In the genomic region with DNA sequence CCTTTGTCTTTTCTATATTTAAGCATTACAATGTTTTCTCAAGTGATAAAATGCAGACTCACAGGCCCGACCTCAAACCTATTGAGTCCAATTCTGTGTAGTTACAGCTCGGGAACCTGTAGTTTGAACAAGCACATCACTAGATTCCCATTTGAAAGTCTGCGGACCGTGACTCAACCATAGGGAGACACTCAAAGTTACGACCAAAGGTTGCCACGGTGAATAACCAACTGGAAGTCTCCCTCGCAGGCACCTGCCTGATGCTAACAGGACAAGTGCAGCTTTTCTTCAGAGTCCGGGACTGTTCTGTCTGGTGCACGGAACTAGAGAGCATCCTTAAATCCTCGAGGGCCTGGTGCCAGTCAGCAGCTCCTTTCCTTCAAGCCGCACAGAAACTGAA, we compare ENCODE assay signal across 18 mouse cellular contexts. TPM values are rescaled to one million over a fixed set of nuclear protein-coding genes. Genes with fewer than 3 reads are reported as not detected.
"Had no signal": no experiment of that assay in that cellular context is flagged by ENCODE, and none has a peak within 500 bp of the region (broad histone marks: within the 10 kb centered on the region; RNA-seq: fewer than 3 reads in every experiment).

No protein-coding gene starts in this region.

- H3K9me3 ChIP-seq: limb, embryonic 15.5 days; liver, embryonic 13.5 days; lung, embryonic 15.5 days; midbrain, embryonic 13.5 days; neural tube, embryonic 15.5 days had no signal

- H3K4me2 ChIP-seq: limb, embryonic 15.5 days; liver, embryonic 13.5 days; lung, embryonic 15.5 days; midbrain, embryonic 13.5 days; neural tube, embryonic 15.5 days had no signal

- H3K9ac ChIP-seq: limb, embryonic 15.5 days; liver, embryonic 13.5 days; liver, postnatal 0 days; lung, embryonic 15.5 days; midbrain, embryonic 13.5 days; neural tube, embryonic 15.5 days had no signal

- H3K27me3 ChIP-seq: limb, embryonic 15.5 days; liver, embryonic 13.5 days; lung, embryonic 15.5 days; midbrain, embryonic 13.5 days; neural tube, embryonic 15.5 days had no signal

- DNase-seq: layer of hippocampus, adult 9-11 months; layer of hippocampus, postnatal 36 days; liver, embryonic 13.5 days; liver, postnatal 0 days; lung, postnatal 14 days; right cerebral cortex, adult 18-20 months; right cerebral cortex, postnatal 25 days; thymus, postnatal 4 days had no signal

- H3K27ac ChIP-seq: limb, embryonic 15.5 days; liver, embryonic 13.5 days; lung, embryonic 15.5 days; midbrain, embryonic 13.5 days; neural tube, embryonic 15.5 days; stomach, postnatal 0 days had no signal

- H3K4me3 ChIP-seq: limb, embryonic 15.5 days; liver, embryonic 13.5 days; lung, embryonic 15.5 days; midbrain, embryonic 13.5 days; neural tube, embryonic 15.5 days had no signal

RNA-seq across cellular contexts. Expression of gene 4933411K16Rik, which starts 28.4 kb away (rescaled TPM):
- total RNA-seq: megakaryocyte progenitor cell, adult 5-6 weeks; midbrain, postnatal 0 days had no signal
- polyA plus RNA-seq: limb, embryonic 11.5 days; limb, embryonic 15.5 days; liver, embryonic 13.5 days; lung, embryonic 15.5 days; midbrain, embryonic 13.5 days; midbrain, postnatal 0 days; neural tube, embryonic 11.5 days; neural tube, embryonic 15.5 days; small intestine, adult 2 months; stomach, postnatal 0 days had no signal

RNA-seq across cellular contexts. Expression of gene Ankrd2, which starts 44.7 kb away (rescaled TPM):
- total RNA-seq: layer of hippocampus, postnatal 36 days; megakaryocyte progenitor cell, adult 5-6 weeks had no signal
- polyA plus RNA-seq: small intestine, adult 2 months had no signal
